Mouse (Mus musculus): ENCODE data around the gene Cd40.

DNA sequence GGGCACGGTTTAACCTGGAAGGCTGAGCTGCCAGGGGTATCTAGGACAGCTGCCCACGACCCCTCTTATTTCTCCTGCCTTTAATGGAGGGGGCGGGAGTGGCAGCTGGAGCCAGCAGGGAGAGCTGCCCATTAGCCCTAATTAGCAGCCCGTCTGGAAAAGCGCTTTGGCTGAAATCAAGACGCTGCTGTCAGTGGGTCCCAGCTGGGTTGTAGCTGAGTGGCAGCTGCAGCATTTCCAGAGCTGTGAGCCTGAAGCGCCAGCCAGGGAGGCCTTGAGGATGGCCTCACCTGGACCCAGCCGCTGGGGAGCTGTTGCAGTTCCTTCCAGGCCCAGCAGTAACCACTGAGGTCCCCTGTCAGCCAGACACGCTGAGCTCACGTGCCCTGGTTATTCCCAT, 40.9 kb downstream of the Cd40 start:
- TF ChIP-seq CTCF (IDR thresholded peaks at IDR 0.05; ENCODE audit: control insufficient read depth, insufficient read depth, low read length): no peak
- TF ChIP-seq POLR2A (IDR thresholded peaks at IDR 0.05; ENCODE audit: borderline replicate concordance, control insufficient read depth, low read depth, low read length): no peak
